Mouse (Mus musculus) liver, embryonic 14.5 days (tissue): ENCODE data around the gene Tspan2. TPM values are rescaled to one million over a fixed set of nuclear protein-coding genes. Genes with fewer than 3 reads are reported as not detected.
A peak's percentile ranks its signal among the peaks of the same experiment; 100 is the strongest.

Source experiments
- ATAC-seq: fragments of 200-750 bp; cut with Nextera tagmentation; 2 replicates; pipeline ENCODE4 v1.8.0; 2017; ENCODE audit warnings: moderate number of reproducible peaks, mild to moderate bottlenecking, moderate library complexity; ENCODE audit not compliant: insufficient read depth
- DNase-seq, 3 experiments: peaks; one replicate each; pipeline ENCODE4 v3.0.0-alpha.2; 2012 to 2013; ENCODE audit warnings: low read depth in 3 of 3, low spot score in 3 of 3
- H3K27ac ChIP-seq: fragments of 300-500 bp; sonication (generic); 2 replicates; pipeline ENCODE4 v1.5.1; 2014; ENCODE audit warnings: moderate library complexity, mild to moderate bottlenecking, control low read depth, inconsistent platforms
- H3K27me3 ChIP-seq: fragments of 300-500 bp; sonication (generic); 2 replicates; pipeline ENCODE4 v1.6.1; 2014; ENCODE audit warnings: mild to moderate bottlenecking, low read length, moderate library complexity; ENCODE audit not compliant: control insufficient read depth, insufficient read depth
- H3K36me3 ChIP-seq: fragments of 300-500 bp; sonication (generic); replicated peaks from 2 replicates; pipeline ENCODE4 v1.6.1; 2014; ENCODE audit warnings: low read depth; ENCODE audit not compliant: control insufficient read depth, insufficient read depth
- H3K4me1 ChIP-seq, 2 experiments: fragments of 200-500 bp in 1 of 2; fragments of 300-500 bp in 1 of 2; sonication (generic) in 1 of 2; replicated peaks; 2 replicates each; pipeline ENCODE4 v1.6.1; 2012 to 2014; ENCODE audit warnings: antibody characterized with exemption in 1 of 2, inconsistent platforms in 1 of 2, low read length in 1 of 2; ENCODE audit not compliant: control insufficient read depth in 2 of 2, insufficient read depth in 2 of 2
- H3K4me2 ChIP-seq: fragments of 300-500 bp; sonication (generic); 2 replicates; pipeline ENCODE4 v1.6.1; 2014; ENCODE audit warnings: low read depth, mild to moderate bottlenecking, control low read depth, moderate library complexity
- H3K4me3 ChIP-seq, 2 experiments: fragments of 200-500 bp in 1 of 2; fragments of 300-500 bp in 1 of 2; sonication (generic) in 1 of 2; 2 replicates each; pipeline ENCODE4 v1.5.1; 2012 to 2014; ENCODE audit warnings: low read depth in 2 of 2, low read length in 2 of 2, mild to moderate bottlenecking in 2 of 2, control low read depth in 1 of 2, inconsistent platforms in 1 of 2, moderate library complexity in 1 of 2; ENCODE audit not compliant: insufficient read depth in 1 of 2
- H3K9ac ChIP-seq: fragments of 300-500 bp; sonication (generic); replicated peaks from 2 replicates; pipeline ENCODE4 v1.6.1; 2014; ENCODE audit warnings: mild to moderate bottlenecking, control low read depth, moderate library complexity
- H3K9me3 ChIP-seq: fragments of 300-500 bp; sonication (generic); 2 replicates; pipeline ENCODE4 v1.6.1; 2016; ENCODE audit warnings: low read length, mixed read lengths; ENCODE audit not compliant: control insufficient read depth
- CTCF ChIP-seq: IDR thresholded peaks from 2 replicates; pipeline ENCODE4 v1.5.1; 2016; ENCODE audit warnings: antibody characterized with exemption, low read depth, control low read depth
- EP300 ChIP-seq: IDR thresholded peaks from 2 replicates; pipeline ENCODE4 v1.6.1; 2016; ENCODE audit warnings: antibody characterized with exemption, low read depth
- WGBS: fragments of 180-500 bp; shearing (Covaris S2); extraction: QIAGEN DNeasy Blood & Tissue Kit; methylation state at CpG from one replicate; pipeline ENCODE4 v1.1.7; 2014; ENCODE audit not compliant: insufficient replicate concordance; 5-methylcytosine and 5-hydroxymethylcytosine counted together
- polyA plus RNA-seq, 2 experiments: library from polyadenylated mRNA; depleted of rRNA in 1 of 2; stranded (reverse) in 1 of 2; unstranded in 1 of 2; fragments of >200 nt; fragmentation: Nextera tagmentation in 1 of 2; extraction: Ambion mirVana in 1 of 2; gene quantifications; 2 replicates each; pipeline versions ENCODE4 v1.2.1 to v1.2.3; 2012 to 2014

The Tspan2 gene
- polyA plus RNA-seq, 2 experiments = 1.2 to 2.2 TPM

DNA sequence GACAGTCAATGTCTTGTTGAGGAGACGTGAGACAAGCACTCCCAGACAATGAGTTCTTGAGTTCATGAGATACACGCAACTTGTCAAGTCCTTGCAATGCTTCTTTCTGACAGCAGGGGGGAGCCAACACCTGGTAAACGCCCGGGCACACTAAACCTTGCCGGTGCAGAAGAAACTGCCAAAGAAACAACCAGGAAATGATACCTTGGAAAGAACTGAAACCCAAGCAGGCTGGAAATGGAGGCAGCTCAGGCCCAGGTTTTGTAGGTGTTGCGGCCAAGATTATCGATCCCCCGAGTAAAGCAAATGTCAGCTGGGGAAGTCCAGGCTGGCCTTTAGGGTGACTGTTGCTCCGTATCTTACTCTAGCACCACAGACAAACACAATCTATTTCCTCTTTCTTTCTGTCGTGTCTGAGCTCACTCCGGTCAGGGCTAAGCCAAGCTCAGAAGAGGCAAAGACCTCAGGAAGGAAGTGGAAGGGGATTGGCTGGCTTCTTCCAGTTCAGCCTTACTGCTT is 19.2 kb upstream of the Tspan2 start:
- peak; percentile 42 to 62 (median 57) for DNase-seq
- H3K4me2 ChIP-seq = peak overlapping the region; percentile 58
- peak overlapping the region; percentile 38 to 60 for H3K4me3 ChIP-seq
- 1% methylated on average over 11 of the region's 11 CpGs for WGBS
- H3K36me3 ChIP-seq = no peaks in the 10 kb centered on the region
- no peak overlapping the region; the same call in 1 of the 2 replicates for H3K9ac ChIP-seq
- peak; percentile 74 for ATAC-seq
- no peaks in the 10 kb centered on the region for H3K27me3 ChIP-seq
- no peaks in the 10 kb centered on the region for H3K9me3 ChIP-seq
- no peak overlapping the region for H3K27ac ChIP-seq
- no peak for TF ChIP-seq EP300
- peak; percentile 86 for TF ChIP-seq CTCF
- 0 out of 4 replicates have a peak, but pooled peaks cover 0 to 2% of the 10 kb centered on the region in 2 experiments for H3K4me1 ChIP-seq

GRCm38 (mm10) chr3:102715839-102716238 is 18.5 kb upstream of the Tspan2 start:
- Histone ChIP-seq H3K4me1 (0 out of 4 replicates have a peak, but pooled peaks cover 0 to 2% of the 10 kb centered on the region in 2 experiments), H3K9me3 (no peaks in the 10 kb centered on the region), H3K27me3 (no peaks in the 10 kb centered on the region), H3K4me2 (peak overlapping the region; percentile 58), H3K27ac (no peak overlapping the region), H3K36me3 (no peaks in the 10 kb centered on the region), H3K4me3 (no peak overlapping the region), H3K9ac (no peak overlapping the region)
- TF ChIP-seq CTCF (no peak), EP300 (no peak)
- WGBS = 52% methylated on average over 8 of the region's 8 CpGs
- no peak for DNase-seq
- no peak for ATAC-seq

DNA sequence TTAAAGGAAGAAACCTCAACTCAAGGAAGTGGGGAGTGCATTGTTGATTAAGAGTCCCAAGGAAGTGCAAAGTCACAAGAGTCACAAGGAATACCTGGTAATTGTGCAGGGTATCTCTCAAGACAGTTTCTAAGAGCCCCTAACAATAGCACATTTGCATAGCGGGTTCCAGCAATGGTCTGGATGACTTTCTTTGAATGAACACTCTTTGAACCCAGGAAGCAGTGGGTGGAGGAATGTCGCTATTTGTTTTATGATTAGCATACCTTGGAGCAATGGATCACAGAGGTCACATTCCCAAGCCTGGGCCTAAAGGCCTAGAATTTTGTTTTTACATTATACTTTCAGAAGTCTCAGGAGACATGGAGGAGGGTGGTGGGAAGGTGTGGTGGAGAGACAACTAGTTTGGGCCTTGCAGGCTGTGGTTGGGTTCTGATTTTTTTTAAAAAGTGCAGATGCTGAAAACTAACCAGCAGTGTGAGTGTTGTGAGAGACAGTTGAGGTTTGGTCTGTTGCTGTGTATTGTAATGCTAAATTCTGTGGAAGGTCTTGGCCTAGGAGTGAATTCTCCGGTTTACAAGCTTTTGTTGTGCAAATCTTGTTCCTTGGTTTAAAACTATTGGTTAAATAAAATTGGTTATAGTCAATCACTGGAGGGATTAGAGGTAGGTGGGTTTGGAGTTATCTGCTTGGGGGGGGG is 16.6 kb upstream of the Tspan2 start:
- H3K4me3 ChIP-seq = no peak overlapping the region
- 65% methylated on average over 3 of the region's 3 CpGs for WGBS
- TF ChIP-seq EP300 (no peak), CTCF (no peak)
- H3K9me3 ChIP-seq = no peaks in the 10 kb centered on the region
- DNase-seq (no peak), ATAC-seq (no peak)
- H3K27me3 ChIP-seq = no peaks in the 10 kb centered on the region
- H3K36me3 ChIP-seq = no peaks in the 10 kb centered on the region
- H3K9ac ChIP-seq = no peak overlapping the region
- no peak overlapping the region for H3K4me2 ChIP-seq
- H3K27ac ChIP-seq = no peak overlapping the region
- 0 out of 4 replicates have a peak, but pooled peaks cover 0 to 2% of the 10 kb centered on the region in 2 experiments for H3K4me1 ChIP-seq

DNA sequence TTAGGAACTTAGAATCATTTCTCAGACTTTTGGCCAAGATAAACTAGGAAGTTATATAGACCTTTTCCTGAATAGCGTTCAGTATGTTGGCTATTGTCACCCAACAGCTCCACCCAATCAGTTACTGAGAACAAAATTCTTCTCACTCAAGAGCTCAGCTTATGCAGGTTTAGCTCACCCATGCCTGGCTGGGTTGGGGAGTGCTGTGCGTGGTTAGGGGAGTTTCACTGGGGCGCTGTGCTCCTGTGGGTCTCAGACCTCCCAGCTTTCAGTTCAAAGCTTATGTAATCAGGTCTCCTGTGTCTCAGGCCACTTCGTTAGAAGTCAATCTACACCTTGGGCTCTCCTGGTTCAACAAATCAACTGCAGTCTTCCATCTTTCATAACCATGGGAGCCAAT is 11.2 kb upstream of the Tspan2 start:
- Histone ChIP-seq H3K9me3 (no peaks in the 10 kb centered on the region), H3K36me3 (no peaks in the 10 kb centered on the region), H3K4me2 (no peak overlapping the region), H3K27me3 (no peaks in the 10 kb centered on the region), H3K4me1 (peaks cover 3 to 7% of the 10 kb centered on the region in 2 experiments; a peak in 2 of 4 replicates), H3K4me3 (no peak overlapping the region), H3K27ac (no peak overlapping the region), H3K9ac (no peak overlapping the region)
- TF ChIP-seq CTCF = no peak
- no peak for TF ChIP-seq EP300
- no peak for DNase-seq
- 50% methylated on average over 4 of the region's 4 CpGs for WGBS
- no peak for ATAC-seq

- Histone ChIP-seq H3K4me3 (peak overlapping the region; percentile 6; a peak in 2 of 4 replicates), H3K27ac (no peak overlapping the region), H3K9me3 (no peaks in the 10 kb centered on the region), H3K27me3 (no peaks in the 10 kb centered on the region), H3K4me2 (peak overlapping the region; percentile 53), H3K36me3 (no peaks in the 10 kb centered on the region), H3K9ac (no peak overlapping the region), H3K4me1 (peaks cover 3 to 7% of the 10 kb centered on the region in 2 experiments; a peak in 2 of 4 replicates)
- ATAC-seq = no peak
- DNase-seq = no peak
- 33% methylated on average over 6 of the region's 6 CpGs for WGBS
- TF ChIP-seq CTCF (no peak), EP300 (no peak)
Measured at GRCm38 (mm10) chr3:102723841-102724570, 10.3 kb upstream of the Tspan2 start.
